Mouse (Mus musculus) T-helper 17 cell (primary cell): ENCODE measurements around the gene Csrp1.

Source experiments
- in situ Hi-C, 2 experiments: fragments of 300-600 bp; cut with MboI, MseI; formaldehyde crosslinking; loops; 1 replicate in 1 of 2; 2 replicates in 1 of 2; pipeline ENCODE4 v1.15.1; 2025; ENCODE audit warnings: high pct_unique_total_duplicates in 2 of 2

Gene Csrp1

GRCm38 (mm10) chr1:135697462-135697861 is 22.4 kb upstream of the Csrp1 start:
- in situ Hi-C loops: no loop called here

DNA sequence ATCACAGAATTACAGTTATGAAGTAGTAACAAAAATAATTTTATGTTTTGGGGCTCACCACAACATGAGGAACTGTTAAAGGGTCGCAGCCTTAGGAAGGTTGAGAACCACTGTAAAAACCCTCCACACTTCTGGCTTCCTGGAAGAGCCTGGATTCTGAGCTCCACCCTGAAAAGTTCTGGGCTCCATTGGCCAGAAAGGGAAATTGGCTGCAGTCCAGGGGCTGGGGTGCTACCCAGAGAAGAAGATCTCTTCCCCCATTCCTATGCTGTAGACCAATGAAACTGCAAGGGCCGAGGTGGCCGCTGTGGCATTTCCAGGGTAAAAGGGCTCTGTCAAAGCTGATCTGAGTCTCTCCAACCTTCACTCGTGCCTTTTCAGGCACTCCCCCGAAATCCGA is 21.8 kb upstream of the Csrp1 start:
- in situ Hi-C loops: no loop called here

DNA sequence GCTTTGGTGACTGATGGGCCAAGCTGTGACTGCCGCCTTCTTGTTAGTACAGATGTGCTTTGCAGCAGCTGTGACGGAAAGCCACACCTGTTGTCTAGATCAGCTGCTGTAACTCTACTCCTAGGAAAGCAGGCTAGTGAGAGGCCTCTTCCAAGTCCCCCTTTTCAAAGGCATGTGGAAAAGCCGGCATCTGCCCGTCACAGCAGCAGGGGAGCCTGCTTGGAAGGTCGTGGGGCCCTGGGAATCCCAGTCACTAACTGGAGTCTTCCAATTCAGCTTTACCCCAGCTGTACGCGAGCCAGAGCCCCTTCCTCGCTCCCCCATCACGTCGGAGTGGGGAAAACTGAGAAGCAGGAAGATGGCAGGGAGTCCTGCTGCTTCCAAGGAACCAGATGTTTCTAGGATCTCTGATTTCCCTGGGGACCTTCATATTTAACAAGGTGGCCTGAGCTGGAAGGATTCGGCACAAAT is 21.4 kb upstream of the Csrp1 start:
- in situ Hi-C loops: no loop called here

DNA sequence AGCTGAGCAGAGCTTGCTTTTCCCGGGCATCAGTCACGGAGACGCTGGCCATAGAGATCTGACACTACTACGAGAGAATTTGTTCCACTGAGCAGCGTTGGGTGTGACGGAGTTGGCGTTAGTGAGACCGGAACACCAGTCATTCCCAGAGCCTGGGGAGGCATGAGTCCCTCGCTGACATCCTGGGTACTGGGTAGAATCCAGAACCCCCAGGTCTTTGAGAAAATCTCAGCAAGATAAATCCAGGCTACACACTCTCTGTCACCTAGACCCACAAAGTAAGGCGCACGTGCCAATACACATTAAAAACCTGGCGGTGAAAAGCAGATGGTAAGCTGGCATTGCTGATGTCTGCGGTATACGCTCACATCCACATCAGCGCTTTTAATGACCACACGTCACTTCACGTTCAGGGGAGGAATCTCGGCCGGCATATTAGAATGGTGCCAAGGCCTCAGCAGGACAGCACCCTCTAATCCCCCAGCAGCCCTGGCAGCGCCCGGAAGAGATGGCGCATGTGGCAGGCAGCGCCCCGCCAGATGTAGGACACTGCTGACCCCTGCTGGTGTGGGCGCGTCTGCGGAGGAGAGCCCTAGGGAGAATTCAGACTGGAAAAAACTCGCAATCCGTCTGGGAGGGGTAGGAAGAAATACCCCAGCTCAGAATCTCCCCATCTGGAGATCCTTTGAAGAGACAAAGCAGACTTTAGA is 20.7 kb upstream of the Csrp1 start:
- in situ Hi-C loops: no loop called here

GRCm38 (mm10) chr1:135699892-135700291 is 20.0 kb upstream of the Csrp1 start:
- in situ Hi-C loops: loop anchor here in 1 of 2 experiments (10.0 kb wide), 1 partner anchor 1985 kb away; no protein-coding TSS in a partner anchor

- in situ Hi-C loops: loop anchor here in 1 of 2 experiments (10.0 kb wide), 1 partner anchor 1984 kb away; no protein-coding TSS in a partner anchor
Observed at GRCm38 (mm10) chr1:135700605-135701004, 19.3 kb upstream of the Csrp1 start.

- in situ Hi-C loops: loop anchor here in 1 of 2 experiments (10.0 kb wide), 1 partner anchor 1983 kb away; no protein-coding TSS in a partner anchor
Observed at GRCm38 (mm10) chr1:135701314-135701713, 18.5 kb upstream of the Csrp1 start.

GRCm38 (mm10) chr1:135702722-135703121 is 17.1 kb upstream of the Csrp1 start:
- in situ Hi-C loops: loop anchor here in 1 of 2 experiments (10.0 kb wide), 1 partner anchor 1982 kb away; no protein-coding TSS in a partner anchor

GRCm38 (mm10) chr1:135704317-135704821 is 15.5 kb upstream of the Csrp1 start:
- in situ Hi-C loops: loop anchor here in 1 of 2 experiments (10.0 kb wide), 1 partner anchor 1980 kb away; no protein-coding TSS in a partner anchor

- in situ Hi-C loops: loop anchor here in 1 of 2 experiments (10.0 kb wide), 1 partner anchor 1976 kb away; no protein-coding TSS in a partner anchor
Observed at GRCm38 (mm10) chr1:135708369-135708768, 11.5 kb upstream of the Csrp1 start.

DNA sequence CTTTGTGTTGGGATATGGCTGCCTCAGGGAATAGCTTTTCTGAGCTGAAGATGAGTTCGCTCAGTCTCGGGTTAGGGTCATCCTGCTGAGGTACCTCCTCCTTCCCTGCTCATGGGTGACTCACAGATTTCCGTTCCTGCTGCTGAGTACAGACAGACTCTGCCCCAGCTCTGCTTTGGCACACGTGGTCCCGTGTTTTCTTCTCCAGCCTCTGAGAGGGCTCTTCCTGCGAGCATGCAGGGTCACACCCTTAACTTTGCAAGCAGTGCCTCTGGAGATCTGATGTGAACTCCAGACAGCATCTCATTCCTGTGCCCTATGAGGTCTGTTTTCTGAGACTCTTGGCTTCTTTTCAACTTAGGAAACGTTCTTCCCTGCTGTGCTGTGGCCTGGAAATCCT is 8.7 kb upstream of the Csrp1 start:
- in situ Hi-C loops: no loop called here

- in situ Hi-C loops: no loop called here
Observed at GRCm38 (mm10) chr1:135714028-135714815, 5.6 kb upstream of the Csrp1 start.

DNA sequence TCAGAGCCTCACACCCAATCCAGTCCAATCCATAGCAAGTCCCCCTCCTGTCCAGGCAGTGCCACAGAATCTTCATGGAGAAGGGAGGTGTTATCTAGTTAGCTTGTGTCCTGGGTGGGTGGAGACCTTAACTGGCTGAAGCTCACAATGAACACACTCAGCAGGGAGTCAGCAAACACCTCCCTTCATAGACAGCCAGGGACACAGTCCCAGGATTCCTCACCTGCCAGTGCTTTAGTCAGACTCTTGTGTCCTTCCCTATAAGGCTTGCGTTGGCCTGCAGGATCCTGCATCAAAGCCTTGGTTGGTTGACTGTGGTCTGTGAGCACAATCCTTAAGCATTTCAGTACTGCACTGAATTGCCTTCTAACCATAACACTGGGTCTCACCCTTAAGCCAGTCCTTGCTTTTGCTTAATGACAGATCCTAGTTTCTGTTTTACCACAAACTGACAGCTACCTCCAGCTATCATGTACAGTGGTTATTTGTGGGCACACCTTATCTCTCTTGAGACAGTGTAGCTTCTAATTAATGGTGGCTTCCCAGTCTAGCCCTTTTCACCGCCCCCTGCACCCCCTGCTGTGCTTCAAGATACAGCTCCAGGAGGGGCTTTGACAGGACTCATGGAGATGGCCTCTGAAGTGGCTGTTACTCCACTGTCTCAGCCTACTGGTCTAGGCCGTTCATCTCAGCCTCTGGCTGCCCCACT is 4.8 kb upstream of the Csrp1 start:
- in situ Hi-C loops: loop anchor here in 1 of 2 experiments (5.0 kb wide), 1 partner anchor 67 kb away; no protein-coding TSS in a partner anchor

GRCm38 (mm10) chr1:135719486-135719885 is 375 bp upstream of the Csrp1 start:
- in situ Hi-C loops: loop anchor here in 1 of 2 experiments (5.0 kb wide), 1 partner anchor 63 kb away; no protein-coding TSS in a partner anchor

- in situ Hi-C loops: loop anchor here in 1 of 2 experiments (5.0 kb wide), 1 partner anchor 64 kb away; no protein-coding TSS in a partner anchor
Observed at GRCm38 (mm10) chr1:135723016-135723415, 3.2 kb downstream of the Csrp1 start.

- in situ Hi-C loops: loop anchor here in 1 of 2 experiments (5.0 kb wide), 1 partner anchor 63 kb away; no protein-coding TSS in a partner anchor
Observed at GRCm38 (mm10) chr1:135724134-135724533, 4.3 kb downstream of the Csrp1 start.

DNA sequence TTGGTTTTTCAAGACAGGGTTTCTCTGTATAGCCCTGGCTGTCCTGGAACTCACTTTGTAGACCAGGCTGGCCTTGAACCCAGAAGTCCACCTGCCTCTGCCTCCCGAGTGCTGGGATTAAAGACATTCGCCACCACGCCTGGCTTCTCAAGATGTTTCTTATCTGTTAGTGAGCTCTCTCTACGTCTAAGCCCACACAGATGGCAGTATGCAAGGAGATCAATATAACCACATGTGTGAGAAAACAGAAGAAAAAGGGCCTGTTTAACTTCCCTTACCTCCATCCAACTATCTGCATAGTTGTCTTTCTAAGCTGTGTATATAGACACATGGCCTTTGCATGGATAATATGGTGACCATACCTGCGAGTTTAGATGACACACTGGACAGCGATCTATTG is 5.5 kb downstream of the Csrp1 start:
- in situ Hi-C loops: no loop called here

GRCm38 (mm10) chr1:135725936-135726335 is 6.1 kb downstream of the Csrp1 start:
- in situ Hi-C loops: no loop called here

GRCm38 (mm10) chr1:135728631-135729366 is 8.9 kb downstream of the Csrp1 start:
- in situ Hi-C loops: no loop called here

GRCm38 (mm10) chr1:135729367-135729713 is 9.5 kb downstream of the Csrp1 start:
- in situ Hi-C loops: no loop called here
